Comparison of ENCODE assay signal across 9 mouse cellular contexts in genomic region chr9:61899804-61900203, GRCm38 (mm10). TPM values are rescaled to one million over a fixed set of nuclear protein-coding genes. Genes with fewer than 3 reads are reported as not detected.
A peak's percentile ranks its signal among the peaks of the same experiment; 100 is the strongest.
DNase-seq lines count a peak whose midpoint lies in the region; ATAC-seq lines count a peak whose summit lies in the region.
"Had no signal": no experiment of that assay in that cellular context is flagged by ENCODE, and none has a peak within 500 bp of the region (broad histone marks: within the 10 kb centered on the region; RNA-seq: fewer than 3 reads in every experiment).

No protein-coding gene starts in this region.

- peaks cover 30% of the 10 kb centered on the region for H3K4me1 ChIP-seq in hindbrain, embryonic 12.5 days
- H3K4me1 ChIP-seq: liver, embryonic 15.5 days had no signal

- WGBS in hindbrain, embryonic 12.5 days: 8% methylated on average over 16 of the region's 16 CpGs

- H3K27me3 ChIP-seq in hindbrain, embryonic 12.5 days: peaks cover 39% of the 10 kb centered on the region

- ATAC-seq in hindbrain, embryonic 12.5 days (ENCODE audit: low FRiP score): peak; percentile 69

- no peak overlapping the region for H3K4me3 ChIP-seq in hindbrain, embryonic 12.5 days
- H3K4me3 ChIP-seq: liver, embryonic 15.5 days had no signal

- no peak overlapping the region for H3K27ac ChIP-seq in hindbrain, embryonic 12.5 days
- H3K27ac ChIP-seq: liver, embryonic 15.5 days had no signal

- DNase-seq in MN1 (ENCODE audit: low spot score): peak; percentile 73
- peak; percentile 72 for DNase-seq in cerebellum, adult 9-11 months
- peak; percentile 35 to 94 for DNase-seq in frontal cortex, adult 2 months (ENCODE audit: extremely low spot score in 1 of 2, low spot score in 1 of 2)
- DNase-seq in layer of hippocampus, postnatal 14 days (ENCODE audit: low spot score in 2 of 2): peak; percentile 81 to 87
- DNase-seq in lung, postnatal 36 days: peak; percentile 92
- peak; percentile 82 to 90 for DNase-seq in right cerebral cortex, postnatal 10 days (ENCODE audit: low spot score in 2 of 2)
- peak; percentile 66 for DNase-seq in urinary bladder, adult 2 months (ENCODE audit: low spot score)

- no peak overlapping the region for H3K9ac ChIP-seq in hindbrain, embryonic 12.5 days
- H3K9ac ChIP-seq: liver, embryonic 15.5 days had no signal

- H3K9me3 ChIP-seq in hindbrain, embryonic 12.5 days (replicated peaks): no peaks in the 10 kb centered on the region
- H3K9me3 ChIP-seq: liver, embryonic 15.5 days had no signal

- H3K36me3 ChIP-seq in hindbrain, embryonic 12.5 days: no peaks in the 10 kb centered on the region
- H3K36me3 ChIP-seq: liver, embryonic 15.5 days had no signal

- H3K4me2 ChIP-seq in hindbrain, embryonic 12.5 days (replicated peaks): peak overlapping the region; percentile 27; the same call in 1 of the 2 replicates
- H3K4me2 ChIP-seq: liver, embryonic 15.5 days had no signal

RNA-seq across cellular contexts. Expression of gene Rplp1, which starts 14.5 kb away (rescaled TPM):
- 3,748 and 3,865 TPM in 2 replicates for polyA plus RNA-seq in frontal cortex, adult 2 months (2012; rRNA removed)
- 692 and 796 TPM in 2 replicates for polyA plus RNA-seq in hindbrain, embryonic 12.5 days (2016; fragmentation: Nextera tagmentation; extraction: Ambion mirVana)
- total RNA-seq in layer of hippocampus, postnatal 14 days (2021): 1,000 to 10,000 TPM; 1,323 to 1,423 TPM
- polyA plus RNA-seq in urinary bladder, adult 2 months (2012; rRNA removed): 6,512 and 6,766 TPM in 2 replicates

RNA-seq across cellular contexts. Expression of gene Kif23, which starts 46.8 kb away (rescaled TPM):
- 2.5 and 2.9 TPM in 2 replicates for polyA plus RNA-seq in frontal cortex, adult 2 months (2012; rRNA removed)
- polyA plus RNA-seq in hindbrain, embryonic 12.5 days (2016; fragmentation: Nextera tagmentation; extraction: Ambion mirVana): 72.2 and 75.6 TPM in 2 replicates
- 1 to 10 TPM; 3.3 to 5.8 TPM for total RNA-seq in layer of hippocampus, postnatal 14 days (2021)
- 12.8 and 13.4 TPM in 2 replicates for polyA plus RNA-seq in urinary bladder, adult 2 months (2012; rRNA removed)
